Comparison of ENCODE assay signal across 16 mouse cellular contexts in the genomic region with DNA sequence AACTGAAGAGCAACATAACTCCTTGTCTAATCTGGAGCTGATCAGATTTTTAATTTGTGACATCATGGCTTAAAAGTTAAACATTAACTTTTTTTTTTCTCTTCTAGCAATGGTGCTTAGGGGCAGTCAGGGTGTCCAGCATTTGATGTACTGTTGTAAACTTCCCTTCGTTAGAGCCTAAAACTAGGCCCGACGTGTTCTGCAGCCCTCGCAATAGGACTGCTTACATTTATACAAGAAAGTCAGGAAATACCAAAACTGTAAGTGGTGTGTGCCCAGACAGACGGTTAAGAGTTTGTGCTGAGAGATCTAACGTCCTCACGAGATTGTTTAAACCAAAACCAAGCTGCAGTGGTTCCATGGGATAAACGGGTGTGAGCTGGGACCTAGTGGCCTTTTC. TPM values are rescaled to one million over a fixed set of nuclear protein-coding genes. Genes with fewer than 3 reads are reported as not detected.
A peak's percentile ranks its signal among the peaks of the same experiment; 100 is the strongest.
DNase-seq lines count a peak whose midpoint lies in the region; ATAC-seq and TF ChIP-seq lines count a peak whose summit lies in the region.
"Had no signal": no experiment of that assay in that cellular context is flagged by ENCODE, and none has a peak within 500 bp of the region (broad histone marks: within the 10 kb centered on the region; RNA-seq: fewer than 3 reads in every experiment).

No protein-coding gene starts in this region.

- in situ Hi-C loops in CH12.LX (cut with MboI; ENCODE audit: low pct_ligation_motif_present, low pct_unique_long_range_greater_than_20kb, low sequenced_read_pairs), result loop anchor here (10.0 kb wide), 2 partner anchors 55 to 175 kb away; partner anchors contain the start of gene Synpo2

- H3K36me3 ChIP-seq in heart, embryonic 10.5 days, result no peaks in the 10 kb centered on the region
- H3K36me3 ChIP-seq in kidney, postnatal 0 days (ENCODE audit: insufficient read depth, low read length), result no peaks in the 10 kb centered on the region
- H3K36me3 ChIP-seq in CH12.LX (replicated peaks in 1 of 2; ENCODE audit: control insufficient read depth in 1 of 2, insufficient read depth in 1 of 2, low read length in 1 of 2), result no peaks in the 10 kb centered on the region
- no peaks in the 10 kb centered on the region for H3K36me3 ChIP-seq in intestine, embryonic 16.5 days (ENCODE audit: control insufficient read depth, insufficient read depth, low read length)
- H3K36me3 ChIP-seq in forebrain, embryonic 16.5 days (ENCODE audit: control insufficient read depth, insufficient read depth), result no peaks in the 10 kb centered on the region
- H3K36me3 ChIP-seq: forebrain, embryonic 10.5 days; hindbrain, embryonic 12.5 days; liver, embryonic 12.5 days had no signal

- H3K27ac ChIP-seq in heart, embryonic 10.5 days, result no peak overlapping the region
- H3K27ac ChIP-seq in kidney, postnatal 0 days, result peak overlapping the region; percentile 36
- no peak overlapping the region for H3K27ac ChIP-seq in CH12.LX (ENCODE audit: insufficient read depth, low read depth)
- H3K27ac ChIP-seq in intestine, embryonic 16.5 days (ENCODE audit: low read length), result peak overlapping the region; percentile 74
- no peak overlapping the region for H3K27ac ChIP-seq in forebrain, embryonic 16.5 days (ENCODE audit: low read length)
- H3K27ac ChIP-seq: forebrain, embryonic 10.5 days; hindbrain, embryonic 12.5 days; liver, embryonic 12.5 days had no signal

- 78% methylated on average over 8 of the region's 8 CpGs for WGBS in heart, embryonic 10.5 days
- 38% methylated on average over 8 of the region's 8 CpGs for WGBS in kidney, postnatal 0 days
- 32% methylated on average over 8 of the region's 8 CpGs for WGBS in intestine, embryonic 16.5 days
- 81% methylated on average over 8 of the region's 8 CpGs for WGBS in forebrain, embryonic 16.5 days

- peak; percentile 66 for DNase-seq in heart, adult 11 months
- no peak for DNase-seq in heart, embryonic 10.5 days (ENCODE audit: low spot score)
- DNase-seq in kidney, postnatal 0 days (ENCODE audit: low spot score), result peak; percentile 44
- no peak for DNase-seq in kidney, adult 11 months
- no peak for DNase-seq in CH12.LX (ENCODE audit: extremely low read depth)
- DNase-seq: cerebellum, adult 8-10 months; kidney, postnatal 36 days; lung, adult 2 months; retina, postnatal 1 day; thymus, postnatal 25 days had no signal

- dilution Hi-C loops in CH12.LX (cut with MboI; ENCODE audit: extremely low pct_ligation_motif_present, extremely low pct_unique_long_range_greater_than_20kb, low sequenced_read_pairs), result no loop called here

- no peak for TF ChIP-seq CTCF in kidney, postnatal 0 days (IDR thresholded peaks at IDR 0.05; ENCODE audit: low read depth)
- no peak for TF ChIP-seq CTCF in CH12.LX (conservative IDR thresholded peaks at IDR 0.05 in 1 of 2, IDR thresholded peaks at IDR 0.05 in 1 of 2; ENCODE audit: low read depth in 2 of 2, low read length in 2 of 2)

- no peaks in the 10 kb centered on the region for H3K9me3 ChIP-seq in heart, embryonic 10.5 days
- H3K9me3 ChIP-seq in kidney, postnatal 0 days (replicated peaks; ENCODE audit: low read length), result no peaks in the 10 kb centered on the region
- H3K9me3 ChIP-seq in CH12.LX (replicated peaks; ENCODE audit: low read length), result peaks cover 2% of the 10 kb centered on the region
- H3K9me3 ChIP-seq in intestine, embryonic 16.5 days (ENCODE audit: control insufficient read depth, low read length), result no peaks in the 10 kb centered on the region
- H3K9me3 ChIP-seq in forebrain, embryonic 16.5 days (ENCODE audit: control insufficient read depth, low read length), result no peaks in the 10 kb centered on the region
- H3K9me3 ChIP-seq: forebrain, embryonic 10.5 days; hindbrain, embryonic 12.5 days; liver, embryonic 12.5 days had no signal

- no peak for TF ChIP-seq POLR2A in CH12.LX (IDR thresholded peaks at IDR 0.05; ENCODE audit: low read depth, low read length)

- ATAC-seq in kidney, postnatal 0 days (replicated peaks; ENCODE audit: low FRiP score, low read depth), result 0 out of 2 replicates have a peak, but pooled peaks have one; percentile 49
- peak; percentile 45; the same call in 1 of the 2 replicates for ATAC-seq in intestine, embryonic 16.5 days
- no peak for ATAC-seq in forebrain, embryonic 16.5 days
- no peak for ATAC-seq in cerebellum, adult (ENCODE audit: insufficient number of reproducible peaks, low FRiP score, low TSS enrichment)
- ATAC-seq: liver, embryonic 12.5 days had no signal

- H3K79me2 ChIP-seq in CH12.LX (replicated peaks; ENCODE audit: control insufficient read depth, extremely low read depth, insufficient read depth, poor library complexity, severe bottlenecking), result no peaks in the 10 kb centered on the region

- peaks cover 18% of the 10 kb centered on the region; the same call in 1 of the 2 replicates for H3K4me1 ChIP-seq in heart, embryonic 10.5 days
- no peaks in the 10 kb centered on the region for H3K4me1 ChIP-seq in kidney, postnatal 0 days (replicated peaks; ENCODE audit: insufficient read depth, low read length)
- peaks cover 7 to 42% of the 10 kb centered on the region in 2 experiments; a peak in 3 of 4 replicates for H3K4me1 ChIP-seq in CH12.LX (ENCODE audit: control insufficient read depth in 1 of 2, insufficient read depth in 2 of 2)
- H3K4me1 ChIP-seq in intestine, embryonic 16.5 days (ENCODE audit: control insufficient read depth, insufficient read depth, low read length), result peaks cover 19% of the 10 kb centered on the region
- no peaks in the 10 kb centered on the region for H3K4me1 ChIP-seq in forebrain, embryonic 16.5 days (replicated peaks; ENCODE audit: control insufficient read depth, insufficient read depth, low read length)
- H3K4me1 ChIP-seq: forebrain, embryonic 10.5 days; hindbrain, embryonic 12.5 days; liver, embryonic 12.5 days had no signal

- H3K9ac ChIP-seq in kidney, postnatal 0 days (ENCODE audit: low read depth, low read length), result no peak overlapping the region
- H3K9ac ChIP-seq in CH12.LX (ENCODE audit: insufficient read depth, low read depth), result no peak overlapping the region
- no peak overlapping the region for H3K9ac ChIP-seq in intestine, embryonic 16.5 days (ENCODE audit: low read depth, low read length)
- no peak overlapping the region for H3K9ac ChIP-seq in forebrain, embryonic 16.5 days (replicated peaks; ENCODE audit: low read depth, low read length)
- H3K9ac ChIP-seq: hindbrain, embryonic 12.5 days; liver, embryonic 12.5 days had no signal

- H3K27me3 ChIP-seq in heart, embryonic 10.5 days (ENCODE audit: insufficient read depth, poor library complexity, severe bottlenecking), result no peaks in the 10 kb centered on the region
- no peaks in the 10 kb centered on the region for H3K27me3 ChIP-seq in kidney, postnatal 0 days (ENCODE audit: insufficient read depth, low read length)
- no peaks in the 10 kb centered on the region for H3K27me3 ChIP-seq in CH12.LX (replicated peaks)
- H3K27me3 ChIP-seq in intestine, embryonic 16.5 days (replicated peaks; ENCODE audit: control insufficient read depth, insufficient read depth, low read length), result no peaks in the 10 kb centered on the region
- H3K27me3 ChIP-seq in forebrain, embryonic 16.5 days (replicated peaks; ENCODE audit: control insufficient read depth, insufficient read depth, low read length), result no peaks in the 10 kb centered on the region
- H3K27me3 ChIP-seq: hindbrain, embryonic 12.5 days; liver, embryonic 12.5 days had no signal

- no peak for TF ChIP-seq RAD21 in CH12.LX (IDR thresholded peaks at IDR 0.05; ENCODE audit: low read depth, low read length)

- no peak for TF ChIP-seq EP300 in CH12.LX (IDR thresholded peaks at IDR 0.05; ENCODE audit: low read length)

- no peak overlapping the region for H3K4me2 ChIP-seq in kidney, postnatal 0 days (ENCODE audit: low read length)
- peak overlapping the region; percentile 23; the same call in 1 of the 2 replicates for H3K4me2 ChIP-seq in CH12.LX (ENCODE audit: insufficient read depth, low read depth, poor library complexity, severe bottlenecking)
- no peak overlapping the region for H3K4me2 ChIP-seq in intestine, embryonic 16.5 days (ENCODE audit: low read depth, low read length)
- H3K4me2 ChIP-seq in forebrain, embryonic 16.5 days (ENCODE audit: low read length), result no peak overlapping the region
- H3K4me2 ChIP-seq: hindbrain, embryonic 12.5 days; liver, embryonic 12.5 days had no signal

- H3K4me3 ChIP-seq in heart, embryonic 10.5 days, result no peak overlapping the region
- no peak overlapping the region for H3K4me3 ChIP-seq in kidney, postnatal 0 days (replicated peaks; ENCODE audit: low read depth, low read length)
- no peak overlapping the region for H3K4me3 ChIP-seq in CH12.LX (replicated peaks in 1 of 3; ENCODE audit: low read depth in 2 of 3, low read length in 2 of 3, poor library complexity in 1 of 3)
- no peak overlapping the region for H3K4me3 ChIP-seq in intestine, embryonic 16.5 days (ENCODE audit: low read length)
- H3K4me3 ChIP-seq in forebrain, embryonic 16.5 days (replicated peaks; ENCODE audit: low read length), result no peak overlapping the region
- H3K4me3 ChIP-seq: forebrain, embryonic 10.5 days; hindbrain, embryonic 12.5 days; liver, embryonic 12.5 days had no signal

TF ChIP-seq in CH12.LX, 34 proteins besides CTCF, POLR2A, EP300 and RAD21:
- TF ChIP-seq CHD2 (IDR thresholded peaks at IDR 0.05; ENCODE audit: low read length) (no peak), SMC3 (IDR thresholded peaks at IDR 0.05; ENCODE audit: low read depth, low read length) (no peak), IRF4 (IDR thresholded peaks at IDR 0.05; ENCODE audit: low read depth, low read length) (no peak)

RNA-seq across cellular contexts. Expression of gene Synpo2, which starts 56.4 kb away (rescaled TPM):
- 17.7 and 25.2 TPM in 2 replicates for polyA plus RNA-seq in heart, embryonic 10.5 days (2016; fragmentation: Nextera tagmentation; extraction: Ambion mirVana)
- 5.1 and 5.2 TPM in 2 replicates for polyA plus RNA-seq in kidney, postnatal 0 days (2015; fragmentation: Nextera tagmentation; extraction: Ambion mirVana)
- 0.21 and 1.1 TPM in 2 replicates for total RNA-seq in CH12.LX (2012; rRNA removed)
- 0.13 TPM in 1 of 2 replicates, not detected in the other for total RNA-seq in CH12.LX (2014; rRNA removed)
- 0.03 and 0.13 TPM in 2 replicates for polyA plus RNA-seq in CH12.LX (2012; ENCODE audit: insufficient read length, low read depth)
- polyA plus RNA-seq in intestine, embryonic 16.5 days (2015; fragmentation: Nextera tagmentation; extraction: Ambion mirVana), result 27.8 and 29.5 TPM in 2 replicates
- polyA plus RNA-seq in forebrain, embryonic 16.5 days (2015; fragmentation: Nextera tagmentation; extraction: Ambion mirVana), result 0.87 and 0.90 TPM in 2 replicates

Comparison
In these comparisons a context has a peak if more than half of its experiments do, and no peak if none do; other contexts are left out.
1. DNase-seq: peak in heart, adult 11 months (single experiment) and kidney, postnatal 0 days (single experiment); none in heart, embryonic 10.5 days (single experiment), kidney, adult 11 months (single experiment) and CH12.LX (single experiment).
2. H3K27ac ChIP-seq: peak in kidney, postnatal 0 days (single experiment) and intestine, embryonic 16.5 days (single experiment); none in heart, embryonic 10.5 days (single experiment), CH12.LX (single experiment) and forebrain, embryonic 16.5 days (single experiment).
3. ATAC-seq: peak in kidney, postnatal 0 days (single experiment) and intestine, embryonic 16.5 days (single experiment); none in forebrain, embryonic 16.5 days (single experiment) and cerebellum, adult (single experiment).